Comparison of ENCODE assay signal across 8 mouse cellular contexts in genomic region chr11:106999949-107000513, GRCm38 (mm10). TPM values are rescaled to one million over a fixed set of nuclear protein-coding genes. Genes with fewer than 3 reads are reported as not detected.
A peak's percentile ranks its signal among the peaks of the same experiment; 100 is the strongest.
DNase-seq lines count a peak whose midpoint lies in the region; ATAC-seq and TF ChIP-seq lines count a peak whose summit lies in the region.

No protein-coding gene starts in this region.

- H3K36me3 ChIP-seq in kidney, embryonic 15.5 days: peaks cover 24% of the 10 kb centered on the region
- H3K36me3 ChIP-seq in embryonic facial prominence, embryonic 11.5 days (replicated peaks; ENCODE audit: control insufficient read depth, insufficient read depth, low read depth, low read length): peaks cover 2% of the 10 kb centered on the region
- no peaks in the 10 kb centered on the region for H3K36me3 ChIP-seq in intestine, embryonic 15.5 days
- H3K36me3 ChIP-seq in myocyte (ENCODE audit: control insufficient read depth, insufficient read depth): peaks cover 22% of the 10 kb centered on the region

- peaks cover 18% of the 10 kb centered on the region for H3K4me1 ChIP-seq in kidney, embryonic 15.5 days
- H3K4me1 ChIP-seq in embryonic facial prominence, embryonic 11.5 days (ENCODE audit: control insufficient read depth, insufficient read depth, low read length): no peaks in the 10 kb centered on the region; the same call in 1 of the 2 replicates
- H3K4me1 ChIP-seq in intestine, embryonic 15.5 days (replicated peaks): 0 out of 2 replicates have a peak, but pooled peaks cover 2% of the 10 kb centered on the region

- no peaks in the 10 kb centered on the region for H3K27me3 ChIP-seq in kidney, embryonic 15.5 days
- no peaks in the 10 kb centered on the region for H3K27me3 ChIP-seq in embryonic facial prominence, embryonic 11.5 days (ENCODE audit: control insufficient read depth, insufficient read depth, low read length)
- no peaks in the 10 kb centered on the region for H3K27me3 ChIP-seq in intestine, embryonic 15.5 days (replicated peaks)
- H3K27me3 ChIP-seq in myocyte (ENCODE audit: control insufficient read depth, insufficient read depth, insufficient read length): no peaks in the 10 kb centered on the region

- WGBS in kidney, embryonic 15.5 days: 82% methylated on average over 9 of the region's 9 CpGs
- 85% methylated on average over 9 of the region's 9 CpGs for WGBS in embryonic facial prominence, embryonic 11.5 days
- 74% methylated on average over 9 of the region's 9 CpGs for WGBS in intestine, embryonic 15.5 days

- H3K4me2 ChIP-seq in kidney, embryonic 15.5 days: peak overlapping the region; percentile 69
- peak overlapping the region; percentile 45 for H3K4me2 ChIP-seq in embryonic facial prominence, embryonic 11.5 days (ENCODE audit: low read depth, low read length)
- peak overlapping the region; percentile 48 for H3K4me2 ChIP-seq in intestine, embryonic 15.5 days (replicated peaks)
- peak overlapping the region; percentile 93 for H3K4me2 ChIP-seq in myocyte (ENCODE audit: low read depth)

- peaks cover 40% of the 10 kb centered on the region for H3K79me2 ChIP-seq in myocyte (ENCODE audit: control insufficient read depth, insufficient read depth)

- H3ac ChIP-seq in myocyte (ENCODE audit: control insufficient read depth, insufficient read length): no peak overlapping the region

- no peaks in the 10 kb centered on the region for H3K9me3 ChIP-seq in kidney, embryonic 15.5 days (replicated peaks)
- no peaks in the 10 kb centered on the region for H3K9me3 ChIP-seq in embryonic facial prominence, embryonic 11.5 days (replicated peaks; ENCODE audit: control insufficient read depth, low read length)
- no peaks in the 10 kb centered on the region for H3K9me3 ChIP-seq in intestine, embryonic 15.5 days

- peak overlapping the region; percentile 88 for H3K27ac ChIP-seq in kidney, embryonic 15.5 days
- 0 out of 2 replicates have a peak overlapping the region, but pooled peaks have one; percentile 52 for H3K27ac ChIP-seq in embryonic facial prominence, embryonic 11.5 days (replicated peaks; ENCODE audit: low read depth, low read length)
- peak overlapping the region; percentile 19 for H3K27ac ChIP-seq in intestine, embryonic 15.5 days

- no peak for DNase-seq in kidney, postnatal 14 days
- DNase-seq in embryonic facial prominence, embryonic 11.5 days (ENCODE audit: low spot score): no peak
- no peak for DNase-seq in left cerebral cortex, postnatal 4 days
- DNase-seq in right cerebral cortex, postnatal 4 days: no peak
- no peak for DNase-seq in urinary bladder, postnatal 4 days (ENCODE audit: low spot score in 2 of 2)

- peak overlapping the region; percentile 99 for H3K4me3 ChIP-seq in kidney, embryonic 15.5 days (replicated peaks)
- peak overlapping the region; percentile 23; the same call in 1 of the 2 replicates for H3K4me3 ChIP-seq in embryonic facial prominence, embryonic 11.5 days (ENCODE audit: low read depth, low read length)
- H3K4me3 ChIP-seq in intestine, embryonic 15.5 days (replicated peaks): peak overlapping the region; percentile 15
- peak overlapping the region; percentile 91 for H3K4me3 ChIP-seq in myocyte

- ATAC-seq in kidney, embryonic 15.5 days (replicated peaks; ENCODE audit: low FRiP score): no peak
- no peak for ATAC-seq in embryonic facial prominence, embryonic 11.5 days (replicated peaks; ENCODE audit: insufficient number of reproducible peaks, low FRiP score, low TSS enrichment, low read depth)
- no peak for ATAC-seq in intestine, embryonic 15.5 days

- intact Hi-C loops in left cerebral cortex, postnatal 4 days (cut with DNase I): no loop called here

- no peak for TF ChIP-seq POLR2A in myocyte (IDR thresholded peaks at IDR 0.05; ENCODE audit: insufficient read length, low read depth)

- peak overlapping the region; percentile 47 for H3K9ac ChIP-seq in kidney, embryonic 15.5 days
- H3K9ac ChIP-seq in embryonic facial prominence, embryonic 11.5 days (replicated peaks; ENCODE audit: low read length): peak overlapping the region; percentile 65
- H3K9ac ChIP-seq in intestine, embryonic 15.5 days: peak overlapping the region; percentile 8; the same call in 1 of the 2 replicates

TF ChIP-seq in myocyte, 11 proteins besides CTCF, POLR2A, EP300 and RAD21:
- no peak for TF ChIP-seq REST (IDR thresholded peaks at IDR 0.05; ENCODE audit: insufficient read depth, insufficient read length)
- TF ChIP-seq POLR2AphosphoS2 (IDR thresholded peaks at IDR 0.05; ENCODE audit: insufficient read length, low read depth): no peak
- TF ChIP-seq E2F4 (IDR thresholded peaks at IDR 0.05; ENCODE audit: insufficient read depth): no peak
- TF ChIP-seq MAX (IDR thresholded peaks at IDR 0.05; ENCODE audit: low read depth): no peak
- no peak for TF ChIP-seq USF1 (IDR thresholded peaks at IDR 0.05; ENCODE audit: low read depth)
- no peak for TF ChIP-seq CEBPB (IDR thresholded peaks at IDR 0.05; ENCODE audit: insufficient read depth, poor library complexity, severe bottlenecking)
- TF ChIP-seq MYOD1 (IDR thresholded peaks at IDR 0.05; ENCODE audit: control insufficient read depth in 1 of 3, insufficient read length in 2 of 3, low read depth in 2 of 3): no peak
- no peak for TF ChIP-seq SRF (IDR thresholded peaks at IDR 0.05; ENCODE audit: control insufficient read depth, insufficient read length, low read depth)
- no peak for TF ChIP-seq MYOG (IDR thresholded peaks at IDR 0.05; ENCODE audit: control insufficient read depth in 1 of 3, insufficient read depth in 1 of 3, insufficient read length in 2 of 3, low read depth in 2 of 3)
- TF ChIP-seq TCF12 (IDR thresholded peaks at IDR 0.05; ENCODE audit: insufficient read depth, poor library complexity, severe bottlenecking): no peak
- no peak for TF ChIP-seq TCF3 (IDR thresholded peaks at IDR 0.05; ENCODE audit: insufficient read length, low read depth)

RNA-seq across cellular contexts. Expression of gene Kpna2, which starts 0.7 kb away (rescaled TPM):
- 407 and 415 TPM in 2 replicates for polyA plus RNA-seq in kidney, embryonic 15.5 days (2015; fragmentation: Nextera tagmentation; extraction: Ambion mirVana)
- polyA plus RNA-seq in embryonic facial prominence, embryonic 11.5 days (2014; fragmentation: Nextera tagmentation; extraction: Ambion mirVana): 673 and 680 TPM in 2 replicates
- polyA plus RNA-seq in intestine, embryonic 15.5 days (2015; fragmentation: Nextera tagmentation; extraction: Ambion mirVana): 357 and 384 TPM in 2 replicates
- polyA plus RNA-seq in myocyte (2012; fragmentation: generic; extraction: Trizol): 32.8 TPM
- total RNA-seq in left cerebral cortex, postnatal 4 days (2021): 10 to 100 TPM; 43.4 to 53.2 TPM

RNA-seq across cellular contexts. Expression of gene 1810010H24Rik, which starts 25.4 kb away (rescaled TPM):
- 1.7 and 2.1 TPM in 2 replicates for polyA plus RNA-seq in kidney, embryonic 15.5 days (2015; fragmentation: Nextera tagmentation; extraction: Ambion mirVana)
- 1.8 and 3.4 TPM in 2 replicates for polyA plus RNA-seq in embryonic facial prominence, embryonic 11.5 days (2014; fragmentation: Nextera tagmentation; extraction: Ambion mirVana)
- 2.6 and 3.0 TPM in 2 replicates for polyA plus RNA-seq in intestine, embryonic 15.5 days (2015; fragmentation: Nextera tagmentation; extraction: Ambion mirVana)
- polyA plus RNA-seq in myocyte (2012; fragmentation: generic; extraction: Trizol): 2.5 TPM
- total RNA-seq in left cerebral cortex, postnatal 4 days (2021): 1 to 10 TPM; 4.2 to 4.7 TPM

Comparison
In these comparisons a context has a peak if more than half of its experiments do, and no peak if none do; other contexts are left out.
1. H3K27ac ChIP-seq: peak in every context shown above with its lines; median percentile 88 in kidney, embryonic 15.5 days; 52 in embryonic facial prominence, embryonic 11.5 days; 19 in intestine, embryonic 15.5 days.
2. H3K4me3 ChIP-seq: peak in every context shown above with its lines; median percentile 99 in kidney, embryonic 15.5 days; 91 in myocyte; 23 in embryonic facial prominence, embryonic 11.5 days; 15 in intestine, embryonic 15.5 days.
3. H3K9ac ChIP-seq: peak in every context shown above with its lines; median percentile 65 in embryonic facial prominence, embryonic 11.5 days; 47 in kidney, embryonic 15.5 days; 8 in intestine, embryonic 15.5 days.
4. RNA of gene Kpna2, which starts 0.7 kb away (polyA plus RNA-seq): 673 to 680 TPM in embryonic facial prominence, embryonic 11.5 days, 407 to 415 TPM in kidney, embryonic 15.5 days and 357 to 384 TPM in intestine, embryonic 15.5 days; 32.8 TPM in myocyte (single experiment); every median in the first group is over 10 times any median in the second.
5. Peak in every context shown above with its lines, with median percentiles within 50 percentile points of each other: H3K4me2 ChIP-seq.